Comparison of ENCODE assay signal across 7 mouse cellular contexts in the genomic region with DNA sequence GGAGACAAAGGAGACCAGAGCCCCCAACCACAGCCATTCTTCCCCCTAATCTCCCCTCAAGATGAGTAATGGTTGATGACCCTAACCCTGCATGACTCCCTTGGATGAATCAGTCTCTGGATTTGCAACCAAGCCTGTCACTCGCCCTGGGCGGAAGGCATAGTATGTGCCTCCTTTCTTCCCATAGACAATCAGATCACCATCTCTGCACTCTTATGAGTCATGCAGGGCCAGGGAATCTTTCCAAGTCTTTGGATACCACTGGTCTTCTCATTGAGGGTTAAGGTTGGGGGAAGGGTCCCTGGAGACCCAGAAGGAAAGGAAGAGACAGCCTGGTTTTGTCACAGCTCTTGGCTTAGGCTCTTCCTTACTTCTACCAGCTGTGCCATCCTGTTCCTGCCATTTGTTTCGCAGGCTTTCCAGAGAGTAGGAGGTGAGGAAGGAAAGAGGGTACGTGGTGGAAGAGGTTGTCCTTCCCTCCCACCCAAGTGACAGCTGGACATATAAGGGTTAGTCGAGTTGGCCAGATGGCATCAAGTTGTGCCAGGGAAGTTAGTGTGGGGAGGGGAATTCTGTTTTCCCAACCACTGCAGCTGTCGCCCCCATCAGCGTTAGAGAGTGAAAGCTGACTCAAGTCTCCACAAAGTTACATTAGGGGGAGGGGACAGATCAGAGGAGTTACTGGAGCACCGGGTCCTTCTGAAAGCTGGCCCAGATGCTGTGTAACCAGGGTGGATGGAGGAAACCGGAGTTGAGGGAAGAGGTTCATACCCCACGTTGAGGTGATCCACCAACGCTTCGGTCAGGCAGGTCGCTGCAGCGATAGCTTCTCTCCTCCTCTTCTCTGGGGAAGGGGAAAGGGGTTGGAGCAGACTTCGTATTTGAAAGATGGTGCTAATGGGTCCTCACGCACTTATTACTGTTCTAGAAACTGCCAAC. TPM values are rescaled to one million over a fixed set of nuclear protein-coding genes. Genes with fewer than 3 reads are reported as not detected.
DNase-seq lines count a peak whose midpoint lies in the region; ATAC-seq and TF ChIP-seq lines count a peak whose summit lies in the region.

No protein-coding gene starts in this region.

- DNase-seq in lung, embryonic 14.5 days = no peak
- DNase-seq in lung, postnatal 14 days = no peak
- peak; percentile 59 for DNase-seq in brain, adult 2 months (ENCODE audit: low read depth, low spot score)
- DNase-seq in spleen, postnatal 10 days (ENCODE audit: low spot score in 2 of 2) = no peak
- DNase-seq in spleen, adult 12 weeks (ENCODE audit: low spot score) = no peak

- H3K9ac ChIP-seq in lung, embryonic 14.5 days = peak overlapping the region; percentile 69
- H3K9ac ChIP-seq in heart, embryonic 15.5 days = peak overlapping the region; percentile 81; the same call in 1 of the 2 replicates

- peak overlapping the region; percentile 76 for H3K4me3 ChIP-seq in lung, embryonic 14.5 days (ENCODE audit: low read depth, low read length)
- H3K4me3 ChIP-seq in heart, embryonic 15.5 days = peak overlapping the region; percentile 83

- peaks cover 22% of the 10 kb centered on the region for H3K36me3 ChIP-seq in lung, embryonic 14.5 days (ENCODE audit: insufficient read depth)
- peaks cover 8% of the 10 kb centered on the region; the same call in 1 of the 2 replicates for H3K36me3 ChIP-seq in heart, embryonic 15.5 days

- H3K27me3 ChIP-seq in lung, embryonic 14.5 days (ENCODE audit: insufficient read depth, low read length) = no peaks in the 10 kb centered on the region
- H3K27me3 ChIP-seq in heart, embryonic 15.5 days = no peaks in the 10 kb centered on the region

- WGBS in lung, embryonic 14.5 days = 61% methylated on average over 16 of the region's 16 CpGs
- 66% methylated on average over 16 of the region's 16 CpGs for WGBS in heart, embryonic 15.5 days

- peak overlapping the region; percentile 89 for H3K27ac ChIP-seq in lung, embryonic 14.5 days (ENCODE audit: low read depth)
- peak overlapping the region; percentile 94 for H3K27ac ChIP-seq in heart, embryonic 15.5 days

- peak overlapping the region; percentile 74 for H3K4me2 ChIP-seq in lung, embryonic 14.5 days
- H3K4me2 ChIP-seq in heart, embryonic 15.5 days = peak overlapping the region; percentile 85

- peaks cover 3% of the 10 kb centered on the region; the same call in 1 of the 2 replicates for H3K4me1 ChIP-seq in lung, embryonic 14.5 days (ENCODE audit: insufficient read depth)
- peaks cover 41% of the 10 kb centered on the region for H3K4me1 ChIP-seq in heart, embryonic 15.5 days (replicated peaks)

- ATAC-seq in lung, embryonic 14.5 days (ENCODE audit: insufficient read depth) = no peak
- ATAC-seq in heart, embryonic 15.5 days (replicated peaks; ENCODE audit: insufficient number of reproducible peaks, insufficient read depth, low FRiP score, low read depth) = no peak
- 0 out of 2 replicates have a peak, but pooled peaks have one; percentile 1 for ATAC-seq in megakaryocyte-erythroid progenitor cell, adult 5-6 weeks (replicated peaks; ENCODE audit: low FRiP score, low TSS enrichment, poor library complexity, severe bottlenecking)

- H3K9me3 ChIP-seq in lung, embryonic 14.5 days (ENCODE audit: low read depth, low read length) = no peaks in the 10 kb centered on the region
- no peaks in the 10 kb centered on the region for H3K9me3 ChIP-seq in heart, embryonic 15.5 days (replicated peaks)

- no peak for TF ChIP-seq CTCF in lung, embryonic 14.5 days (IDR thresholded peaks at IDR 0.05; ENCODE audit: low read depth)

RNA-seq across cellular contexts. Expression of gene Rdh5, which starts 0.5 kb away (rescaled TPM):
- 10.5 and 12.5 TPM in 2 replicates for polyA plus RNA-seq in lung, embryonic 14.5 days (2014; fragmentation: Nextera tagmentation; extraction: Ambion mirVana)
- 10.5 and 11.8 TPM in 2 replicates for polyA plus RNA-seq in heart, embryonic 15.5 days (2015; fragmentation: Nextera tagmentation; extraction: Ambion mirVana)
- 12.8 and 19.0 TPM in 2 replicates for total RNA-seq in megakaryocyte-erythroid progenitor cell, adult 5-6 weeks (2014; fragmentation: Nextera tagmentation)
- total RNA-seq in megakaryocyte-erythroid progenitor cell, adult 5-6 weeks (2017) = 1.1 and 3.0 TPM in 2 replicates

RNA-seq across cellular contexts. Expression of gene Bloc1s1, which starts 1.7 kb away (rescaled TPM):
- polyA plus RNA-seq in lung, embryonic 14.5 days (2014; fragmentation: Nextera tagmentation; extraction: Ambion mirVana) = 175 and 180 TPM in 2 replicates
- polyA plus RNA-seq in heart, embryonic 15.5 days (2015; fragmentation: Nextera tagmentation; extraction: Ambion mirVana) = 208 and 212 TPM in 2 replicates
- total RNA-seq in megakaryocyte-erythroid progenitor cell, adult 5-6 weeks (2014; fragmentation: Nextera tagmentation) = 45.7 and 94.6 TPM in 2 replicates
- total RNA-seq in megakaryocyte-erythroid progenitor cell, adult 5-6 weeks (2017) = 73.8 and 82.2 TPM in 2 replicates

RNA-seq across cellular contexts. Expression of gene Itga7, which starts 11.5 kb away (rescaled TPM):
- 1.5 and 2.1 TPM in 2 replicates for polyA plus RNA-seq in lung, embryonic 14.5 days (2014; fragmentation: Nextera tagmentation; extraction: Ambion mirVana)
- polyA plus RNA-seq in heart, embryonic 15.5 days (2015; fragmentation: Nextera tagmentation; extraction: Ambion mirVana) = 7.0 and 8.1 TPM in 2 replicates
- total RNA-seq in megakaryocyte-erythroid progenitor cell, adult 5-6 weeks (2014; fragmentation: Nextera tagmentation) = not detected in 2 replicates
- 0.04 and 0.19 TPM in 2 replicates for total RNA-seq in megakaryocyte-erythroid progenitor cell, adult 5-6 weeks (2017)

RNA-seq across cellular contexts. Expression of gene Cd63, which starts 21.4 kb away (rescaled TPM):
- 458 and 459 TPM in 2 replicates for polyA plus RNA-seq in lung, embryonic 14.5 days (2014; fragmentation: Nextera tagmentation; extraction: Ambion mirVana)
- 420 and 427 TPM in 2 replicates for polyA plus RNA-seq in heart, embryonic 15.5 days (2015; fragmentation: Nextera tagmentation; extraction: Ambion mirVana)
- total RNA-seq in megakaryocyte-erythroid progenitor cell, adult 5-6 weeks (2014; fragmentation: Nextera tagmentation) = 6.8 and 19.4 TPM in 2 replicates
- total RNA-seq in megakaryocyte-erythroid progenitor cell, adult 5-6 weeks (2017) = 15.5 and 18.0 TPM in 2 replicates

RNA-seq across cellular contexts. Expression of gene Gdf11, which starts 30.6 kb away (rescaled TPM):
- 3.5 and 4.5 TPM in 2 replicates for polyA plus RNA-seq in lung, embryonic 14.5 days (2014; fragmentation: Nextera tagmentation; extraction: Ambion mirVana)
- polyA plus RNA-seq in heart, embryonic 15.5 days (2015; fragmentation: Nextera tagmentation; extraction: Ambion mirVana) = 2.8 and 2.9 TPM in 2 replicates
- 0.35 TPM in 1 of 2 replicates, not detected in the other for total RNA-seq in megakaryocyte-erythroid progenitor cell, adult 5-6 weeks (2014; fragmentation: Nextera tagmentation)
- 0.69 TPM in 1 of 2 replicates, not detected in the other for total RNA-seq in megakaryocyte-erythroid progenitor cell, adult 5-6 weeks (2017)
